Mouse (Mus musculus) liver, embryonic 14.5 days (tissue): ENCODE measurements around the gene Disc1. TPM values are rescaled to one million over a fixed set of nuclear protein-coding genes. Genes with fewer than 3 reads are reported as not detected.

Experiments
- ATAC-seq: fragments of 200-750 bp; cut with Nextera tagmentation; 2 replicates; pipeline ENCODE4 v1.8.0; 2017; ENCODE audit warnings: moderate number of reproducible peaks, mild to moderate bottlenecking, moderate library complexity; ENCODE audit not compliant: insufficient read depth
- DNase-seq, 3 experiments: peaks; one replicate each; pipeline ENCODE4 v3.0.0-alpha.2; 2012 to 2013; ENCODE audit warnings: low read depth in 3 of 3, low spot score in 3 of 3
- H3K27ac ChIP-seq: fragments of 300-500 bp; sonication (generic); 2 replicates; pipeline ENCODE4 v1.5.1; 2014; ENCODE audit warnings: moderate library complexity, mild to moderate bottlenecking, control low read depth, inconsistent platforms
- H3K27me3 ChIP-seq: fragments of 300-500 bp; sonication (generic); 2 replicates; pipeline ENCODE4 v1.6.1; 2014; ENCODE audit warnings: mild to moderate bottlenecking, low read length, moderate library complexity; ENCODE audit not compliant: control insufficient read depth, insufficient read depth
- H3K36me3 ChIP-seq: fragments of 300-500 bp; sonication (generic); replicated peaks from 2 replicates; pipeline ENCODE4 v1.6.1; 2014; ENCODE audit warnings: low read depth; ENCODE audit not compliant: control insufficient read depth, insufficient read depth
- H3K4me1 ChIP-seq, 2 experiments: fragments of 200-500 bp in 1 of 2; fragments of 300-500 bp in 1 of 2; sonication (generic) in 1 of 2; replicated peaks; 2 replicates each; pipeline ENCODE4 v1.6.1; 2012 to 2014; ENCODE audit warnings: antibody characterized with exemption in 1 of 2, inconsistent platforms in 1 of 2, low read length in 1 of 2; ENCODE audit not compliant: control insufficient read depth in 2 of 2, insufficient read depth in 2 of 2
- H3K4me2 ChIP-seq: fragments of 300-500 bp; sonication (generic); 2 replicates; pipeline ENCODE4 v1.6.1; 2014; ENCODE audit warnings: low read depth, mild to moderate bottlenecking, control low read depth, moderate library complexity
- H3K4me3 ChIP-seq, 2 experiments: fragments of 200-500 bp in 1 of 2; fragments of 300-500 bp in 1 of 2; sonication (generic) in 1 of 2; 2 replicates each; pipeline ENCODE4 v1.5.1; 2012 to 2014; ENCODE audit warnings: low read depth in 2 of 2, low read length in 2 of 2, mild to moderate bottlenecking in 2 of 2, control low read depth in 1 of 2, inconsistent platforms in 1 of 2, moderate library complexity in 1 of 2; ENCODE audit not compliant: insufficient read depth in 1 of 2
- H3K9ac ChIP-seq: fragments of 300-500 bp; sonication (generic); replicated peaks from 2 replicates; pipeline ENCODE4 v1.6.1; 2014; ENCODE audit warnings: mild to moderate bottlenecking, control low read depth, moderate library complexity
- H3K9me3 ChIP-seq: fragments of 300-500 bp; sonication (generic); 2 replicates; pipeline ENCODE4 v1.6.1; 2016; ENCODE audit warnings: low read length, mixed read lengths; ENCODE audit not compliant: control insufficient read depth
- CTCF ChIP-seq: IDR thresholded peaks from 2 replicates; pipeline ENCODE4 v1.5.1; 2016; ENCODE audit warnings: antibody characterized with exemption, low read depth, control low read depth
- EP300 ChIP-seq: IDR thresholded peaks from 2 replicates; pipeline ENCODE4 v1.6.1; 2016; ENCODE audit warnings: antibody characterized with exemption, low read depth
- WGBS: fragments of 180-500 bp; shearing (Covaris S2); extraction: QIAGEN DNeasy Blood & Tissue Kit; methylation state at CpG from one replicate; pipeline ENCODE4 v1.1.7; 2014; ENCODE audit not compliant: insufficient replicate concordance; 5-methylcytosine and 5-hydroxymethylcytosine counted together
- polyA plus RNA-seq, 2 experiments: library from polyadenylated mRNA; depleted of rRNA in 1 of 2; stranded (reverse) in 1 of 2; unstranded in 1 of 2; fragments of >200 nt; fragmentation: Nextera tagmentation in 1 of 2; extraction: Ambion mirVana in 1 of 2; gene quantifications; 2 replicates each; pipeline versions ENCODE4 v1.2.1 to v1.2.3; 2012 to 2014

Gene Disc1
- polyA plus RNA-seq, 2 experiments, result 0.11 to 0.17 TPM

DNA sequence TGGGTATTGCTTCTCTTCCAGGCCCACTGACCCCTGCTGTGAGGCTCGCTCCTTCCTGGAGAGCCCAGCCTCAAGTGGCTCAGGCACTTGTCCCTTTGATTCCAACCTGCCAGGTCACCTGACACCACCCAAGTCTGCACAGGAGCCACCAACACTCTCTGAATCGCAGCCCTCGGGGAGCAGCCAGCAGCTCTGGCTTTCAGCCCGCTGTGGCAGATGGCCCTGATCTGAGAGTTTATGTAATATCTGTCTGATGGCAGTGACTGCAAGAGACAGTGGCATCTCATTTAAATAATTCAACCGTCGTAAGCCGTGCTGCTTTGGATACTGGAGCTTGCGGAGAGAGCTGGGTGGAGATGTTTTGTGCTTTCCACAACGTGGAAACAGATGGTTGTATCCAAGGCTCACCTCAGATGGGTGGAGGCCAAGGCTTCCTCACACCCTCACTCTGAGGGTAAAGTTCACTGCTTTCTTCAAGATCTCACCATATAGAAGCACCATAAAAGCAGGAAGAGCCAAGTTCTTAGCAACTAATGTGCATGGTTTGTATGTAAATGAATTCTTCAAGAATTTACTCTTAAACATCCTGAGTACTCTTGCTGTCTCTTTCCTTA is 24.9 kb downstream of the Disc1 start:
- H3K4me3 ChIP-seq, result no peak overlapping the region
- no peak overlapping the region for H3K27ac ChIP-seq
- peaks cover 0 to 6% of the 10 kb centered on the region in 2 experiments; a peak in 2 of 4 replicates for H3K4me1 ChIP-seq
- DNase-seq, result no peak
- no peak overlapping the region for H3K9ac ChIP-seq
- TF ChIP-seq CTCF (no peak), EP300 (no peak)
- no peak overlapping the region for H3K4me2 ChIP-seq
- no peaks in the 10 kb centered on the region for H3K36me3 ChIP-seq
- 60% methylated on average over 9 of the region's 9 CpGs for WGBS
- no peak for ATAC-seq
- H3K9me3 ChIP-seq, result no peaks in the 10 kb centered on the region
- no peaks in the 10 kb centered on the region for H3K27me3 ChIP-seq

DNA sequence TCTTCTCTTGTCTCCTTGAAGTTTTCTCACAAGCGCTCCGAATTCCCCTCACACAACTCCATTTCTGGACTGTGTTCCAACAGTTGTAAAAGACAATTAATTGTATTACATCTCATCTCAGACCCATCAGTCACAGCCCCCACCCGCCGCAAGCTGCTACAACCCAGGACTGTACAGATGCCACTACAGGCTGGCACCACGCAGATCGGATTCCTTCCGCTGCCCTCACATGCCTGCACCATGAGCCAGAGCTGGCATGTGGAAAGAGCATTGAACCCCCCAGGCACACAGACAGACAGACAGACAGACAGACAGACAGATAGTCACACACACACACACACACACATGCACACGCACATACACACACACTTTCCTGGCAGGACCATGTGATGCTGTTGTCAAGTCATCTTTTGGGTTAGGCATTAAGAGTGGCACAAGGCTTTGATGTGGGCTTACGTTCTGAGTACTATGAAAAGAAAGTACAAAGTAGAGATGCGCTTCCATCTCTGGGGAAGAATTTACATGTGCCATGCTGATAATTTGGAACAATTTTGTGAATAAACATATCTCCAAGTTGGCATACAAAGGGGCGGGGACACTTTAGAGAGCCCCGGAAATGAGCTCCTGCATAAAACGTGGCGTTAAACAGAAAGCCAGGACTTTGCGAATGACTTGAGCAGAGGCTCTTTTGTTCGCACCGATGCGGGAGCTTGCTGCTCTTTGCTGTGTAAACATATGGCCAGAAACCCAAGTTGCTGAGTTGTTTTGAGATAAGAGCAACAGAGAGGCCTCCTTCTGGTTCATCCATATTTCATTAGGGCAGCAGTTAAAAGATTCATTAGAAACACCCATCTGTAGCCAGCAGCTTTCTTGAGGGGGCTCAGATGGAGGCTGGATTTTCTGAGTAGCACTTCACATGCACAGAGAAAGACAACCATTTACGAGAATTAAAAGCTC is 26.7 kb downstream of the Disc1 start:
- Histone ChIP-seq H3K9me3 (no peaks in the 10 kb centered on the region), H3K27ac (no peak overlapping the region), H3K4me1 (peaks cover 0 to 6% of the 10 kb centered on the region in 2 experiments; a peak in 2 of 4 replicates), H3K9ac (no peak overlapping the region), H3K36me3 (no peaks in the 10 kb centered on the region), H3K27me3 (no peaks in the 10 kb centered on the region), H3K4me3 (no peak overlapping the region), H3K4me2 (no peak overlapping the region)
- DNase-seq (no peak), ATAC-seq (no peak)
- WGBS, result 70% methylated on average over 19 of the region's 19 CpGs
- TF ChIP-seq EP300 (no peak), CTCF (no peak)

GRCm38 (mm10) chr8:125083746-125084145 is 29.8 kb downstream of the Disc1 start:
- Histone ChIP-seq H3K4me1 (peaks cover 0 to 6% of the 10 kb centered on the region in 2 experiments; a peak in 2 of 4 replicates), H3K27ac (no peak overlapping the region), H3K27me3 (no peaks in the 10 kb centered on the region), H3K9ac (no peak overlapping the region), H3K9me3 (no peaks in the 10 kb centered on the region), H3K36me3 (no peaks in the 10 kb centered on the region), H3K4me3 (no peak overlapping the region), H3K4me2 (no peak overlapping the region)
- WGBS, result 33% methylated on average over 4 of the region's 4 CpGs
- ATAC-seq (no peak), DNase-seq (no peak)
- TF ChIP-seq EP300 (no peak), CTCF (no peak)

- no peak overlapping the region for H3K27ac ChIP-seq
- H3K27me3 ChIP-seq, result no peaks in the 10 kb centered on the region
- TF ChIP-seq EP300 (no peak), CTCF (no peak)
- WGBS, result 68% methylated on average over 7 of the region's 7 CpGs
- DNase-seq (no peak), ATAC-seq (no peak)
- H3K4me3 ChIP-seq, result no peak overlapping the region
- no peak overlapping the region for H3K4me2 ChIP-seq
- peaks cover 0 to 6% of the 10 kb centered on the region in 2 experiments; a peak in 2 of 4 replicates for H3K4me1 ChIP-seq
- no peaks in the 10 kb centered on the region for H3K36me3 ChIP-seq
- H3K9me3 ChIP-seq, result no peaks in the 10 kb centered on the region
- H3K9ac ChIP-seq, result no peak overlapping the region
Observed at GRCm38 (mm10) chr8:125084523-125084922, 30.5 kb downstream of the Disc1 start.

- ATAC-seq (no peak), DNase-seq (no peak)
- no peaks in the 10 kb centered on the region for H3K4me1 ChIP-seq
- H3K4me3 ChIP-seq, result no peak overlapping the region
- WGBS, result 65% methylated on average over 21 of the region's 21 CpGs
- TF ChIP-seq CTCF, result no peak
- TF ChIP-seq EP300, result no peak
- H3K4me2 ChIP-seq, result no peak overlapping the region
- no peaks in the 10 kb centered on the region for H3K27me3 ChIP-seq
- H3K27ac ChIP-seq, result no peak overlapping the region
- no peaks in the 10 kb centered on the region for H3K36me3 ChIP-seq
- H3K9ac ChIP-seq, result no peak overlapping the region
- no peaks in the 10 kb centered on the region for H3K9me3 ChIP-seq
Observed at GRCm38 (mm10) chr8:125090889-125091740, 37.1 kb downstream of the Disc1 start.
